Mouse (Mus musculus) G1E (cell line): ENCODE data around the gene Jmy.

Experiments
- CTCF ChIP-seq: IDR thresholded peaks from 2 replicates; pipeline ENCODE4 v1.5.1; 2012; ENCODE audit warnings: low read depth, low read length, inconsistent platforms, mixed read lengths
- TAL1 ChIP-seq: conservative IDR thresholded peaks from 2 replicates; pipeline ENCODE4 v1.6.1; 2012; ENCODE audit warnings: low read depth, low read length, inconsistent platforms, mixed read lengths

- TF ChIP-seq CTCF = no peak
- TF ChIP-seq TAL1 = no peak
These were observed 2.6 kb downstream of the Jmy start for GRCm38 (mm10) chr13:93496977-93497376.
